Comparison of ENCODE assay signal across 18 mouse cellular contexts in the genomic region with DNA sequence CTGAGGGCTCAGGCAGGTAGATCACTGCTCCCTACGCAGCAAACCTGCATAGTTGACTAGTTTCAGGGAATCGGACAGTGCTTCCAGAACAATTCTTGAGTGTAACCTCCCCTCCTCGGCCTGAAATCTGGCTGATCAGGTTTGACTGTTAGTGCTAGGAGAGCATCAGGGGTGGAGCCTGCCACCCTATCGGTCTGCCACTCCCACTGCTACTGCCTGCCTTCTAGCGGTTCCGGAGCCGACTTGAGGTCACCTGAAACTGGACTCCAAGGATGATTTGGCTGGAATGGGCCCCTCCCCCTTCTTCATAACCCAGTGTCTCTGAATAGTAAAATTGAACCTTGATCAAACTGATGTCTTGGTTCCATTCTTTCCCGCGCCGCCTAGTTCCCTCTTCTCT. TPM values are rescaled to one million over a fixed set of nuclear protein-coding genes. Genes with fewer than 3 reads are reported as not detected.
"Had no signal": no experiment of that assay in that cellular context is flagged by ENCODE, and none has a peak within 500 bp of the region (broad histone marks: within the 10 kb centered on the region; RNA-seq: fewer than 3 reads in every experiment).

No protein-coding gene starts in this region.

- H3K4me1 ChIP-seq: limb, embryonic 12.5 days; lung, embryonic 15.5 days; midbrain, embryonic 12.5 days; neural tube, embryonic 13.5 days; stomach, embryonic 15.5 days had no signal

- H3K4me3 ChIP-seq: layer of hippocampus, adult 2 months; limb, embryonic 12.5 days; lung, embryonic 15.5 days; midbrain, embryonic 12.5 days; neural tube, embryonic 13.5 days; stomach, embryonic 15.5 days had no signal

- DNase-seq: kidney, adult 9 months; kidney, postnatal 4 days; liver, postnatal 0 days; lung, postnatal 14 days; retina, postnatal 1 day; right cerebral cortex, postnatal 14 days; thymus, postnatal 4 days had no signal

- H3K9ac ChIP-seq: limb, embryonic 12.5 days; liver, postnatal 0 days; lung, embryonic 15.5 days; midbrain, embryonic 12.5 days; neural tube, embryonic 13.5 days; stomach, embryonic 15.5 days had no signal

- H3K9me3 ChIP-seq: limb, embryonic 12.5 days; lung, embryonic 15.5 days; midbrain, embryonic 12.5 days; neural tube, embryonic 13.5 days; stomach, embryonic 15.5 days had no signal

- H3K27ac ChIP-seq: kidney, postnatal 0 days; layer of hippocampus, adult 2 months; limb, embryonic 12.5 days; lung, embryonic 15.5 days; midbrain, embryonic 12.5 days; neural tube, embryonic 13.5 days; stomach, embryonic 15.5 days had no signal

- H3K27me3 ChIP-seq: limb, embryonic 12.5 days; lung, embryonic 15.5 days; midbrain, embryonic 12.5 days; neural tube, embryonic 13.5 days; stomach, embryonic 15.5 days had no signal

RNA-seq across cellular contexts. Expression of gene 4933406M09Rik, which starts 47.3 kb away (rescaled TPM):
- polyA plus RNA-seq: intestine, postnatal 0 days; kidney, postnatal 0 days; limb, embryonic 12.5 days; liver, adult 2 months; liver, postnatal 0 days; lung, embryonic 15.5 days; midbrain, embryonic 12.5 days; midbrain, embryonic 16.5 days; neural tube, embryonic 13.5 days; spleen, adult 2 months; stomach, embryonic 15.5 days had no signal
